Mouse (Mus musculus): Measurements from ENCODE around the gene Sumo1. TPM values are rescaled to one million over a fixed set of nuclear protein-coding genes. Genes with fewer than 3 reads are reported as not detected.

The Sumo1 gene
- total RNA-seq, 1 experiment, result 161 TPM

DNA sequence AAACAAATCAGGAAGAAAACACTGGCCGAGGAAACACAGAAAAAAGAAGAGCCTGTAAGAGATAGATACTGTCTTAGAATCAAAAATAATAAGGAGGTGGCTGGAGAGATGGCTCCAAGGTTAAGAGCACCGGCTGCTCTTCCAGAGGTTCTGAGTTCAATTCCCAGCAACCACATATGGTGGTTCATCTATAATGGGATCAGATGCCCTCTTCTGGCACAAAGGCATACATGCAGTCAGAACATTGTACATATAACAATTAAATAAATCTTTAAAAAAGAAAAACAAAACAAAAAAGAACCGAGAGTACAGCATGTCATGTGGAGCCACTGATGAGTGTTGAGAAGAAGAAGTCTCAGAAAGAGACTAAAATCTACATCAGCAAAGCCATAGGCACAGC, 89.8 kb downstream of the Sumo1 start:
- no peak for DNase-seq (ENCODE audit: low read depth, low spot score)
- Histone ChIP-seq H3K4me1 (ENCODE audit: control insufficient read depth in 2 of 2, insufficient read depth in 2 of 2, low read length in 2 of 2, poor library complexity in 1 of 2) (peaks cover 2 to 13% of the 10 kb centered on the region in 2 experiments; a peak in 3 of 4 replicates), H3K36me3 (ENCODE audit: control insufficient read depth, insufficient read depth, low read length, poor library complexity, severe bottlenecking) (no peaks in the 10 kb centered on the region), H3K9me3 (ENCODE audit: control insufficient read depth, insufficient read depth, low read depth, low read length) (no peaks in the 10 kb centered on the region), H3K27ac (ENCODE audit: insufficient read depth, low read depth, low read length, poor library complexity, severe bottlenecking) (no peak overlapping the region), H3K4me3 (ENCODE audit: insufficient read depth in 1 of 2, low read depth in 1 of 2, low read length in 2 of 2, poor library complexity in 1 of 2, severe bottlenecking in 1 of 2) (no peak overlapping the region), H3K9ac (ENCODE audit: insufficient read depth, low read depth, low read length, poor library complexity, severe bottlenecking) (no peak overlapping the region)
- no peak for TF ChIP-seq CHD2 (IDR thresholded peaks at IDR 0.05; ENCODE audit: low read depth, low read length)
- TF ChIP-seq ZNF384 (IDR thresholded peaks at IDR 0.05; ENCODE audit: low read depth, low read length), result no peak
- in situ Hi-C loops (cut with MboI; ENCODE audit: low sequenced_read_pairs in 2 of 2, unreplicated experiment in 2 of 2), result no loop called here

DNA sequence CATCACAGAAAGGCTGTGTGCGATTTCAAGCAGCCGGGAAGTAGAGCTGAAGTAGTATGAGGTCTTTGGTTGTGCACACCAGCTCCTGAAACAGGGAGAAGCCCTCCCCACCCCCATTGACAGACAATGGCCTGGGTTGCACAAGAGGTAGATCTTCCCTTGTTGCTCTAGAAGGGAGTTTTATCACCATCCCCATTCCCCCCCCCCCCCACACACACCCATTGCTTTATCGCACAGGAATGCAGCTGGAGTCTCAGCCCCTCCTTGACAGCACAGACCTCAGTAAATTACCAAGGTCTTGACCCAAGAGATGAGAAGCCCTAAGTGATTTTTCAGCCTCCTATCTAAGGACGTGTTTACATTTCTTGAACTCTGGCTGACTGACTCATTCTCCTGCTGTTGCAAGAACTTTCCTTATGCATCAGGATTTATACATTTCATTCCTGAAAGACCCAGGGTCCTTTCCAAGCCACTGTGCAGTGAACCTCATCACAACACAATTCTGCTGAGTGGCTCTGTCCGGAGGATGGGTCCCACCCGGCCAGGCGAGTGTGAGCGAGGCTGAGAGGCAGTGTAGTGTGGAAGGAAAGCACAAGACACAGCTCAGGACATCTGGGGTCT, 90.4 kb downstream of the Sumo1 start:
- no peak for TF ChIP-seq MAFK (IDR thresholded peaks at IDR 0.05; ENCODE audit: insufficient read depth, low read depth, low read length)
- TF ChIP-seq ZNF384 (IDR thresholded peaks at IDR 0.05; ENCODE audit: low read depth, low read length), result no peak
- no peak for TF ChIP-seq ZC3H11A (IDR thresholded peaks at IDR 0.05; ENCODE audit: borderline replicate concordance, low read depth, low read length)
- TF ChIP-seq CHD2 (IDR thresholded peaks at IDR 0.05; ENCODE audit: low read depth, low read length), result no peak
- TF ChIP-seq HCFC1 (IDR thresholded peaks at IDR 0.05; ENCODE audit: borderline replicate concordance, insufficient read depth, low read length), result no peak
- Histone ChIP-seq H3K9ac (ENCODE audit: insufficient read depth, low read depth, low read length, poor library complexity, severe bottlenecking) (no peak overlapping the region), H3K36me3 (ENCODE audit: control insufficient read depth, insufficient read depth, low read length, poor library complexity, severe bottlenecking) (no peaks in the 10 kb centered on the region), H3K4me3 (ENCODE audit: insufficient read depth in 1 of 2, low read depth in 1 of 2, low read length in 2 of 2, poor library complexity in 1 of 2, severe bottlenecking in 1 of 2) (no peak overlapping the region), H3K9me3 (ENCODE audit: control insufficient read depth, insufficient read depth, low read depth, low read length) (no peaks in the 10 kb centered on the region), H3K27ac (ENCODE audit: insufficient read depth, low read depth, low read length, poor library complexity, severe bottlenecking) (0 out of 2 replicates have a peak overlapping the region, but pooled peaks have one; percentile 20), H3K4me1 (ENCODE audit: control insufficient read depth in 2 of 2, insufficient read depth in 2 of 2, low read length in 2 of 2, poor library complexity in 1 of 2) (peaks cover 0 to 13% of the 10 kb centered on the region in 2 experiments; a peak in 2 of 4 replicates)
- DNase-seq (ENCODE audit: low read depth, low spot score), result no peak
- in situ Hi-C loops (cut with MboI; ENCODE audit: low sequenced_read_pairs in 2 of 2, unreplicated experiment in 2 of 2), result no loop called here

DNA sequence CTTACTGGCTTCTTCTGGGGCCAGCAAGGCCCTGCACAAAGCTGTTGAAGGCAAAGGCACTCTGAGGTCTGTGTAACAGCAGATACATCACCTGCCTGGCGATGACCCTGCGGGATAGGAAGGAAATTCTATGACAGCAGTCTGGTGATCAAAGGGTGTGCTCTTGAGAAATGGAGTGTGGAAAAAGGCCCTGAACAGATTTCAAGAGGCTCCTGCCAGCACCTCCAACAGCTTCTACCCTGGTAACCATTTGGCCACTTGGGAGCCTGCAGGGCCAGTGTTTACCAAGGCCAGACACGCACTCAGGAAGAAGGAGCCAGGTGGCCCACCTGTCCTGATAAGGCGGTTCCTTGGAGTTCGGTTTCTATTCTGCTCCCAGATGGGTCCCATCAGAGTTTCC, 91.3 kb downstream of the Sumo1 start:
- no peak for DNase-seq (ENCODE audit: low read depth, low spot score)
- Histone ChIP-seq H3K4me1 (ENCODE audit: control insufficient read depth in 2 of 2, insufficient read depth in 2 of 2, low read length in 2 of 2, poor library complexity in 1 of 2) (peaks cover 2 to 10% of the 10 kb centered on the region in 2 experiments; a peak in 2 of 4 replicates), H3K4me3 (ENCODE audit: insufficient read depth in 1 of 2, low read depth in 1 of 2, low read length in 2 of 2, poor library complexity in 1 of 2, severe bottlenecking in 1 of 2) (no peak overlapping the region), H3K36me3 (ENCODE audit: control insufficient read depth, insufficient read depth, low read length, poor library complexity, severe bottlenecking) (no peaks in the 10 kb centered on the region), H3K27ac (ENCODE audit: insufficient read depth, low read depth, low read length, poor library complexity, severe bottlenecking) (no peak overlapping the region), H3K9ac (ENCODE audit: insufficient read depth, low read depth, low read length, poor library complexity, severe bottlenecking) (no peak overlapping the region), H3K9me3 (ENCODE audit: control insufficient read depth, insufficient read depth, low read depth, low read length) (no peaks in the 10 kb centered on the region)
- in situ Hi-C loops (cut with MboI; ENCODE audit: low sequenced_read_pairs in 2 of 2, unreplicated experiment in 2 of 2), result no loop called here
- no peak for TF ChIP-seq MAFK (IDR thresholded peaks at IDR 0.05; ENCODE audit: insufficient read depth, low read depth, low read length)
- TF ChIP-seq HCFC1 (IDR thresholded peaks at IDR 0.05; ENCODE audit: borderline replicate concordance, insufficient read depth, low read length), result no peak
- TF ChIP-seq CHD2 (IDR thresholded peaks at IDR 0.05; ENCODE audit: low read depth, low read length), result no peak
- TF ChIP-seq ZC3H11A (IDR thresholded peaks at IDR 0.05; ENCODE audit: borderline replicate concordance, low read depth, low read length), result no peak
- no peak for TF ChIP-seq ZNF384 (IDR thresholded peaks at IDR 0.05; ENCODE audit: low read depth, low read length)

DNA sequence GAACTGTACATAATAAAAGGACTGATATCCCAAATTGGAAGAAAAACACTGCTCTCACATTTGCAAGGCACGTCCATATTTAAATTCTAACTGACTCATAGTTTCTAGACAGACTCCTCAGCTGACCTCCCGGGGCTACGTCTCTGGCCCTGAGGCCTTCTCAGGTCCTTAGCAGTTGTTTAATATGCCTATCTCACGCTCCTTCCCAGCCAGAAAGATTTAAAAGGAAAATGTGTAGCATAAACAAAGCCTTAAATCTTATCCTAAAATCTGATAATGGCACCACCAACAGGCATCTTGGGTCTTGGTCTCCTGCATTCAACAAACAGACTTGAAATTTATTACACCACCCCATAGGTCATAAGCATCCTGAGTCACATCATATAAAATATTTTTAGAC, 91.9 kb downstream of the Sumo1 start:
- no peak overlapping the region for H3K4me3 ChIP-seq (ENCODE audit: insufficient read depth in 1 of 2, low read depth in 1 of 2, low read length in 2 of 2, poor library complexity in 1 of 2, severe bottlenecking in 1 of 2)
- H3K27ac ChIP-seq (ENCODE audit: insufficient read depth, low read depth, low read length, poor library complexity, severe bottlenecking), result no peak overlapping the region
- no peak overlapping the region for H3K9ac ChIP-seq (ENCODE audit: insufficient read depth, low read depth, low read length, poor library complexity, severe bottlenecking)
- in situ Hi-C loops (cut with MboI; ENCODE audit: low sequenced_read_pairs in 2 of 2, unreplicated experiment in 2 of 2), result no loop called here
- no peak for DNase-seq (ENCODE audit: low read depth, low spot score)
- peaks cover 2 to 11% of the 10 kb centered on the region in 2 experiments; a peak in 2 of 4 replicates for H3K4me1 ChIP-seq (ENCODE audit: control insufficient read depth in 2 of 2, insufficient read depth in 2 of 2, low read length in 2 of 2, poor library complexity in 1 of 2)
- H3K36me3 ChIP-seq (ENCODE audit: control insufficient read depth, insufficient read depth, low read length, poor library complexity, severe bottlenecking), result no peaks in the 10 kb centered on the region
- no peak for TF ChIP-seq MAFK (IDR thresholded peaks at IDR 0.05; ENCODE audit: insufficient read depth, low read depth, low read length)
- no peak for TF ChIP-seq ZC3H11A (IDR thresholded peaks at IDR 0.05; ENCODE audit: borderline replicate concordance, low read depth, low read length)
- TF ChIP-seq ZNF384 (IDR thresholded peaks at IDR 0.05; ENCODE audit: low read depth, low read length), result no peak
- TF ChIP-seq CHD2 (IDR thresholded peaks at IDR 0.05; ENCODE audit: low read depth, low read length), result no peak
- TF ChIP-seq HCFC1 (IDR thresholded peaks at IDR 0.05; ENCODE audit: borderline replicate concordance, insufficient read depth, low read length), result no peak
- no peaks in the 10 kb centered on the region for H3K9me3 ChIP-seq (ENCODE audit: control insufficient read depth, insufficient read depth, low read depth, low read length)
